Mouse (Mus musculus) embryonic stem cell, embryonic (primary cell): ENCODE results near the gene Tomm22.
"Not testable (repeated sequence)": the region's sequence is repeated elsewhere in the genome, so short reads cannot be mapped to it uniquely, and the experiment has no call there.

Source experiments
- CTCF ChIA-PET, 4 experiments: fragments of 300-600 bp in 2 of 4; fragments of 350-600 bp in 2 of 4; sonication (Branson Sonifier 250); formaldehyde crosslinking; loops; one replicate each; lab custom pipeline; 2022; ENCODE audit warnings: inconsistent platforms in 2 of 4; lab: Charles Lee
- POLR2A ChIA-PET, 4 experiments: fragments of 300-600 bp in 2 of 4; fragments of 350-600 bp in 2 of 4; sonication (Branson Sonifier 250); formaldehyde crosslinking; loops; one replicate each; lab custom pipeline; 2022; ENCODE audit warnings: antibody characterized with exemption in 4 of 4, inconsistent platforms in 1 of 4; lab: Charles Lee

The Tomm22 gene

GRCm38 (mm10) chr15:79671828-79672348 is 1.2 kb downstream of the Tomm22 start:
- CTCF ChIA-PET, result not testable (repeated sequence)
- POLR2A ChIA-PET, result interaction anchor here in 2 of 4 experiments (0.6 to 5.2 kb wide), 3 partner anchors 10 to 642 kb away, joined by 3 to 29 read pairs (median 6); no protein-coding TSS in a partner anchor

DNA sequence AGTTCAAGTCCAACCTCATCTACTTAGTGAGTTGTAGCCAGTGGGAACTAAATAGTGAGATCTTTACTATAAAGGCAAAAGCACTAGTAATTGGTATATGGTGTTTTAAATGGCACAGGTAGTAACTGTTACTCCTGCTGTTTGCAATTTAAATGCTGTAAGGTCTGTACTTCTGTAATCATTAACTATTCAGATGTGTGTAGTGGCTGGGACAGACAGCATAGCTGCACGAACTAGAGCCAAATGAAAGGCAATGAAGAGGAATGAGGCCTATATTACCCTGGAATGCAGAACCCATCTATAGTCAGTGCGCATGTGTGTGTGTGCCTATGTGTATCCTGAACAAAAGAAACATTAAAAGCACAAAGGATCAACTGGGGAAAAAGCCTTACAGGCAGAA is 7.3 kb downstream of the Tomm22 start:
- CTCF ChIA-PET, result interaction anchor here in 1 of 4 experiments (0.7 to 0.8 kb wide), 2 partner anchors 20 to 611 kb away, joined by 3 read pairs; no protein-coding TSS in a partner anchor
- POLR2A ChIA-PET, result interaction anchor here in 3 of 4 experiments (0.6 to 2.2 kb wide), 11 partner anchors 10 to 116 kb away, joined by 3 to 10 read pairs (median 4); partner anchors contain the start of genes Josd1 (in 3 of the 3) and Gtpbp1 (in 1 of the 3)

- CTCF ChIA-PET, result interaction anchor here in 3 of 4 experiments (0.6 to 2.3 kb wide), 5 partner anchors 23 to 329 kb away, joined by 3 to 5 read pairs (median 5); partner anchors contain the start of genes Cby1 (in 2 of the 3) and Fam227a (in 2 of the 3)
- POLR2A ChIA-PET, result interaction anchor here in 3 of 4 experiments (0.6 to 5.4 kb wide), 20 partner anchors 8 to 401 kb away, joined by 3 to 29 read pairs (median 4); partner anchors contain the start of genes Cby1 (in 3 of the 3), Fam227a (in 3 of the 3), Gtpbp1 (in 3 of the 3) and Ddx17 (in 2 of the 3)
These were observed 11.3 kb downstream of the Tomm22 start for GRCm38 (mm10) chr15:79681973-79682372.

GRCm38 (mm10) chr15:79683146-79683545 is 12.5 kb downstream of the Tomm22 start:
- ChIA-PET CTCF (no interaction called here), POLR2A (interaction anchor here in 2 of 4 experiments (1.0 to 5.4 kb wide), 6 partner anchors 9 to 25 kb away, joined by 4 to 29 read pairs (median 6); partner anchors contain the start of genes Cby1 (in 2 of the 2), Fam227a (in 2 of the 2) and Tomm22 (in 1 of the 2))

DNA sequence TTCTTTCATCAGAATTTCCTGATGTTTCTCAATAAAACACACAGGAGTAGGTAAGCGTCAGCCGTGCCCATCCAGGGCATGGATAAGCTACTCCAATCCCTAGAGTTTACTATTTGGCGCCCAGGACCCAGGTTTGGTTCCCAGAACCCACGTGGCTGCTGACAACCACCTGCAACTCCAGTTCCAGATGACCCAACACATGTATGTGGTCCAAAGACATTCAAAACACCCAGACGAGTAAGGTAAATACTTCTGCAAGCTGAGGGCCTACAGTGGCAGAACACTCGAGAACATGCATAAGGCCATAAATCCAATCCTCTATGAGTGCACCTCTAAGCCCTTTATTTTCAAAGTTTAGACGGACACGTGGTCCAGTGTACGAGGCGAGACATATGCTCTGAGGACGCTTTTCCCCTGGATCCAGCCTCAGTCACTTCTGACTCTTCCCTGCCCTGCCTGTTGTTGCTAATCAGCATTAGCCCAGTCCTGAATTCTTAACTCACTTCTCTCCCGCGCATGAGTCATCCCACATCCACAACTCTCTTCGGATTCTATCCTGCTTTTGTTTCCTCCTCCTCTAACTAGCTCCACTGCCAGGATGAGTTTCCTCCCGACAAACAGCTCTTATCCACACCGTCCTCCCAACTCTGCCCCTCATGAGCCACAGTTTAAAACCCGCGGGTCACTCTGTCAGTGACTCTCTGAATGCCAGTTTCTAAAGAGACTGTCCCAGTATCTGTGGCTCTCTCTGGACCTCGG is 13.2 kb downstream of the Tomm22 start:
- CTCF ChIA-PET, result no interaction called here
- POLR2A ChIA-PET, result interaction anchor here in 2 of 4 experiments (0.7 to 5.4 kb wide), 6 partner anchors 10 to 25 kb away, joined by 3 to 29 read pairs (median 7); partner anchors contain the start of genes Tomm22 (in 2 of the 2), Cby1 (in 1 of the 2) and Fam227a (in 1 of the 2)

DNA sequence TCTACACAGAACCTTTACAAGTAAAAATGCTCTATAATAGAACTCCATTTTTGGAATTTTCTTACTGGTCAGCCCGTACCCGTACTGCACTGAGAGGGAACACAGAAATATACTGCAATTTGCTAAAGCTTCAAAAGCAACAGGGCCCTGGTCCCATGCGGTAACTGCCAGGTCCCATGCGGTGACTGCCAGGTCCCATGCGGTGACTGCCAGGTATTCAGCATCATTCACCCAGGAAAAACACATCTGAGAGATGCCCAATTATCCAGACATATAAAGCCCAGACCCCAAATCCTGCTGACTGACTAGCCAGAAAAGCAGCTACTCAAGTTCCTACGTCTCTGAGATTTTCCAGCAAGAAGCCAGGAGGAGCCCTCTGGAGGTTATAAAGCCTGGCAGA is 14.0 kb downstream of the Tomm22 start:
- POLR2A ChIA-PET, result interaction anchor here in 2 of 4 experiments (1.5 to 5.4 kb wide), 5 partner anchors 11 to 26 kb away, joined by 5 to 29 read pairs (median 8); partner anchors contain the start of genes Tomm22 (in 2 of the 2), Cby1 (in 1 of the 2) and Fam227a (in 1 of the 2)

DNA sequence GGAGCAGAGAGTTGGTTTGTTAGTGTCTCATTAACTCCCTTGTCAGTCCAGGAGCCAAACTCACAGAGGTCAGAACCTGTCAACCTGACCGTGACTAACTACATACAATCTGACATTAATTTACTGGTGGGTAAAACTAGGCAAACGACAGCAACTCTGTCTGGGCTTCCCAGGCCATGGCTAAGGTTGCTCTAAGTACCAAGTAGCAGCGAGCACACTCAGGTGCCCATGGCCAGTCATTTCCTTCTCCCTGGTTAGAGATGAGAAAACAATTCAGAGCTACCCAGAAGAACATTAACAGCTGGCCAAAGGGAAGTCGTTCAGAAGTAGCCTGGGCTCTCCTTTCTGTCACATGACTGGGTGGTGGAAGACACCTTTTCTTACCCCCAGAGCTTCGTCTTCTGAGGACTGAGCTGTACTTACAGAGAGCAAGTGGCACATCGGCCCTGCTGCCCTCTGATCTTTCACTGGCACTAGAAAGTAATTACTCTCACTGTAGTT is 14.5 kb downstream of the Tomm22 start:
- POLR2A ChIA-PET, result interaction anchor here in 2 of 4 experiments (1.0 to 2.4 kb wide), 6 partner anchors 12 to 27 kb away, joined by 4 to 8 read pairs (median 6); partner anchors contain the start of genes Tomm22 (in 2 of the 2), Cby1 (in 1 of the 2) and Fam227a (in 1 of the 2)

More for the DNA sequence above, 14.0 kb downstream of the Tomm22 start:
- CTCF ChIA-PET, result interaction anchor here in 2 of 4 experiments (0.5 to 1.0 kb wide), 2 partner anchors 14 to 40 kb away, joined by 4 read pairs; partner anchors contain the start of gene Tomm22 (in 1 of the 2)

GRCm38 (mm10) chr15:79686046-79686869 is 15.6 kb downstream of the Tomm22 start:
- POLR2A ChIA-PET, result interaction anchor here in 2 of 4 experiments (1.0 to 2.3 kb wide), 8 partner anchors 11 to 27 kb away, joined by 4 to 9 read pairs (median 6); partner anchors contain the start of genes Tomm22 (in 2 of the 2), Cby1 (in 1 of the 2) and Fam227a (in 1 of the 2)

More for the DNA sequence above, 14.5 kb downstream of the Tomm22 start:
- CTCF ChIA-PET, result interaction anchor here in 3 of 4 experiments (1.0 kb wide), 3 partner anchors 27 to 442 kb away, joined by 3 to 7 read pairs (median 4); partner anchors contain the start of genes Cby1 (in 1 of the 3) and Fam227a (in 1 of the 3)

DNA sequence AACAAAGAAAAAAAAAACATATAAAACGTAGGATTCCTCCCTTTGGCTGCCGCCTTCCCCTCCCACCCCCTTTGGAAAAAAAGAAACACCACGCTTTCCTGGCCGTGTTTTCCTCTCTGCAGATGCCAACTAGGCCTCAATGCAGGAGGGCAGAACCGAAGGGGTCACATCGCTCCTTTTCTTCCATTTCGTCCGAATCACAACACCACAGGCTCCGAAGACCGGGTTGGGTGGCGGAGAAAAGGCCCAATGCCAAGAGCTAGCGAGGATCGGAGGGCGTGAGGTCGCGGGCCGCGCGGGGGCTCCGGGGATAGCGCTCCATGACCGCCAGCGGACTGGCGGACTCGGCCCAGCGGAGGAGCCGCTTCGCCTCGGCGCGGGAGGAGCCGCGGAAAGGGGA is 16.5 kb downstream of the Tomm22 start:
- ChIA-PET POLR2A (interaction anchor here in 3 of 4 experiments (0.6 to 2.3 kb wide), 39 partner anchors 9 to 573 kb away, joined by 3 to 18 read pairs (median 4); partner anchors contain the start of genes Cby1 (in 3 of the 3), Fam227a (in 3 of the 3), Cbx7 (in 1 of the 3) and Dmc1 (in 1 of the 3)), CTCF (interaction anchor here in 1 of 4 experiments (1.2 to 1.5 kb wide), 2 partner anchors 29 to 146 kb away, joined by 5 to 6 read pairs; partner anchors contain the start of genes Cby1 and Fam227a)

More at GRCm38 (mm10) chr15:79686046-79686869, 15.6 kb downstream of the Tomm22 start:
- CTCF ChIA-PET, result interaction anchor here in 2 of 4 experiments (1.0 kb wide), 2 partner anchors 28 to 443 kb away, joined by 3 to 7 read pairs; partner anchors contain the start of genes Cby1 (in 1 of the 2) and Fam227a (in 1 of the 2)

DNA sequence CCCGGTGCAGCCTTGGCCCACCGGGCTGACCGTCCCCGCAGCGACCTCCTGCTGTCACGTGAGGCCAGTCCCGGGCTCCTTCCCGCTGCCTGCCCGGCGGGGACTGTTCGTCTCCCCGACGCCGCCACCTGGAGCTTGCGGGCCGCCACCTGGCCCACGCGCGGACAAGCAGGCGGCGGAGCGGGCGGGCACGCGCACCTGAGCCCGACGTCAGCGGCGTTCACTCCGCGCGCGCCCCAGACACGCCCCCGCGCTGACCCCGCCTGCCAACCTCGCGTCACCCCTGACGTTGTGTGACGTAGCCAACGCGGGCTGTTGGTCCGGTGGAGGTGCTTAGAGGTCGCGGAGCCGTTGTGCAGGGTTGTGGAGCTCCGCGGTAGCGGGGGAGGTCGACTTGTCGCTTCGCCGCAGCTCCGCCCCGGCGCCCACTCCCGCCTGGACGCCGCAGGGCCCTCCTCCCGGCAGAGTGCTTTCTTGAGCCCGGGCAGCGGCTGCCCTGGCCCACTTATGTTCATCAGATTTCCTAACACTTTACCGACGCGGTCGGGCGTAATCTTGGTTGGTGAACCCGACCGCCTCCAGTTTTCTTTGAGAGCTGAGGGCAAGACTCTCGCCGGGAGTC is 17.1 kb downstream of the Tomm22 start, which contains the start of gene Josd1:
Gene Josd1 (minus strand): TSS at position 274 of the 622 bp plus-strand sequence.
- ChIA-PET POLR2A (interaction anchor here in 3 of 4 experiments (0.5 to 2.3 kb wide), 61 partner anchors 9 to 1023 kb away, joined by 3 to 18 read pairs (median 3); partner anchors contain the start of genes Cby1 (in 3 of the 3), Ddx17 (in 3 of the 3), Fam227a (in 3 of the 3) and Tomm22 (in 2 of the 3)), CTCF (interaction anchor here in 1 of 4 experiments (0.8 to 1.5 kb wide), 4 partner anchors 10 to 145 kb away, joined by 3 to 6 read pairs (median 4); partner anchors contain the start of genes Cby1 and Fam227a)

GRCm38 (mm10) chr15:79688268-79688956 is 17.8 kb downstream of the Tomm22 start:
- CTCF ChIA-PET, result interaction anchor here in 2 of 4 experiments (0.7 to 1.5 kb wide), 5 partner anchors 9 to 144 kb away, joined by 3 to 6 read pairs (median 4); partner anchors contain the start of genes Cby1 (in 1 of the 2) and Fam227a (in 1 of the 2)
- POLR2A ChIA-PET, result interaction anchor here (0.5 to 2.3 kb wide), 58 partner anchors 8 to 1022 kb away, joined by 3 to 18 read pairs (median 3); partner anchors contain the start of genes Cby1 (in 3 of the 4), Ddx17 (in 3 of the 4), Fam227a (in 3 of the 4) and Tomm22 (in 2 of the 4)

DNA sequence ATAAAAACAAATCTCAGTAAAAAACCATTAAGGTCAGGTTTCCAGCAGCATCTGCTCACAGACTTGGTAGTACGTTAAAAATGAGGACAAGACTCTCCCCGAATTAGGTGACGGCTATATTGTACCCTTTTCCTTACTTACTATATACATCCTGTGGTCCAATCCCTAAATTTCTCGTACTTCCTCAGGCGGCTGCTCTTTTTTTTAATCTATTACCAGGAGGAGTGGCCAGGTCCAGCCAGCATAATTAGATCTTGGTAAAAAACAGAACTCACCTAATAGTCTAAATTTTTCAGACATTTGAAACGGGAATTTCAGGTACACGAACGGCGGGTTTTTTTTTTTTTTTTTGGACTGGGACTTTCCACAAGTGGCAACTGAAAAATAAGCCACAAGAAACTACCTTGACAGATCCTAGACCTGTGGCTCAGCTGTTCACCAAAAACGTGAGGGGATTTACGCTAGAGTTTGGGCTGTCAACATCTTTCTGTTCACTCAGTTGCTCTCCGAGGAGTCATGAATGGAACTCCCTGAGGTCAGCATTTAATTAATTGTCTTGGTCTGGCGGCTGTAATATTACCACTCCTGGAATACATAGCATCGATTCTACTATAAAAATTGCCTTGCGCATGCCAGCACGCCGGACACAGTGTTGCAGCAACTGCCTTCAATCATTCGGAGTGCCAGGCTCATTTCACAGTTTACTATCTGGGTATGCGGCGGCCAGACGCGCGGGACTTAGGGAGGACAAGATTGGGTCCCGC is 19.2 kb downstream of the Tomm22 start:
- POLR2A ChIA-PET, result interaction anchor here in 3 of 4 experiments (0.6 to 1.7 kb wide), 86 partner anchors 8 to 1719 kb away, joined by 3 to 19 read pairs (median 4); partner anchors contain the start of genes Cby1 (in 3 of the 3), Fam227a (in 3 of the 3), Tomm22 (in 3 of the 3) and Atf4 (in 2 of the 3)
- CTCF ChIA-PET, result interaction anchor here in 3 of 4 experiments (0.6 to 1.2 kb wide), 9 partner anchors 19 to 544 kb away, joined by 3 to 6 read pairs (median 3); partner anchors contain the start of genes Fam227a (in 1 of the 3) and Mief1 (in 1 of the 3)

- POLR2A ChIA-PET, result interaction anchor here in 3 of 4 experiments (0.5 to 1.7 kb wide), 102 partner anchors 9 to 1720 kb away, joined by 3 to 19 read pairs (median 4); partner anchors contain the start of genes Cby1 (in 3 of the 3), Fam227a (in 3 of the 3), Tomm22 (in 3 of the 3) and Atf4 (in 2 of the 3)
- CTCF ChIA-PET, result interaction anchor here in 3 of 4 experiments (0.6 to 1.2 kb wide), 15 partner anchors 18 to 652 kb away, joined by 3 to 6 read pairs (median 3); partner anchors contain the start of genes Fam227a (in 1 of the 3) and Mief1 (in 1 of the 3)
These were observed 19.9 kb downstream of the Tomm22 start, which contains the start of gene Gtpbp1 for GRCm38 (mm10) chr15:79690426-79691022. Gene Gtpbp1 (plus strand): TSS chr15:79690845.
